Mouse (Mus musculus): ENCODE data around the gene Ggt7.
"Not testable (repeated sequence)": the region's sequence is repeated elsewhere in the genome, so short reads cannot be mapped to it uniquely, and the experiment has no call there.

DNA sequence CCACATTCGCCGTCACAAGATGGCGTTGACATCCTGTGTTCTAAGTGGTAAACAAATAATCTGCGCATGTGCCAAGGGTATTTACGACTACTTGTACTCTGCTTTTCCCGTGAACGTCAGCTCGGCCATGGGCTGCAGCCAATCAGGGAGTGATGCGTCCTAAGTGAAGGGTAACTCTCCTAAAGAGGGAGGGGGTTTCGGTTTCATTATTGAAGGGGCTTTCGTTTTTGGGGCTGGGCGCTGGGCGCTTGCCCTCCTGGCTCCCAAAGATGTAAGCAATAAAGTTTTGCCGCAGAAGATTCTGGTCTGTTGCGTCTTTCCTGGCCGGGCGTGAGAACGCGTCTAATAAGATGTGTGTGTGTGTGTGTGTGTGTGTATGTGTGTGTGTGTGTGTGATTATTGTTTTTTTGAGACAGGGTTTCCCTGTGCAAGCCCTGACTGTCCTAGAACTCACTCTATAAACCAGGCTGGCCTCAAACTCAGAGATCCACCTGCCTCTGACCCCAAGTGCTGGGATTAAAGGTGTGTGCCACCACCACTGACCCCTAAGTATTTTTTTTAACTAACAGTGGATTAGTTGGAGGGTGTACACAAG is 20.5 kb upstream of the Ggt7 start:
- TF ChIP-seq CTCF, EP300 (IDR thresholded peaks at IDR 0.05): not testable (repeated sequence)

Data from lung, postnatal 0 days (tissue).